ENCODE assay signal across 9 mouse cellular contexts in the genomic region with DNA sequence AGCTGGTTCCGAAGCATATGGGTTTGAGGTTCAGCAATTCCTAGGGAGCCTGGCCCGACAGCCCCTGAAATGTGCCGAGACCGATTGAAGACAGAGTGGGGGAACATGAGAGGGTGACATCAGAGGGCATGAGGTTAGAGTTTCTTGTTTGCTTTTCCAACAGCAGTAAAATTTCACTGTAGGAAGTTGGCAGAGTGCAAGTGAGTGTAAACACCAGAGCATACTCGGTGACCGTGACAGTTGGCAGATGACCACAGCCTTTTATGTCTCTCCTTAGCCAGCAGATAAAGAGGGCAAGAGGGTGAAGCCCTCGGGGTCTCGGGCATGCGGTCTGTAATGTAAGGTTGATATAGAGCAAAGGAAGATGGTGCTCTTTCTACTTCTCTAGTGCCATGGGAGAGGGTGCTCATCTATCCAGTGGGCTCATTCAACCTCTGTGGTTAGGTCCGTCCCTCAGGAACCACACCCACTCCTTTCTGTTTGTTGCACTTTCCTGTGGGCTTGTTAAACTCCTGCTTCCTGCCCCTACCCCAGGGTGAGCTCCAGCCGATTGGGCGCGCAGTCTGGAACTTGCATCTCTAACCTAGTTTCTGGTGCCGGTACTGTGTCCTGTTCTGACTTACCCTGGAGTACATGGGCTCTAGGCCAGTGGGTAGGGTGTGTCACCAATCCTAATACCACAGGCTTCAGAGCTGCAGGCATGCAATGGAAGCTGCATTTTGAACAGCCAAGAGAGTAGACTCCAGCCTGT. TPM values are rescaled to one million over a fixed set of nuclear protein-coding genes. Genes with fewer than 3 reads are reported as not detected.
DNase-seq lines count a peak whose midpoint lies in the region; ATAC-seq and TF ChIP-seq lines count a peak whose summit lies in the region.
"Had no signal": no experiment of that assay in that cellular context is flagged by ENCODE, and none has a peak within 500 bp of the region (broad histone marks: within the 10 kb centered on the region; RNA-seq: fewer than 3 reads in every experiment).

No protein-coding gene starts in this region.

- no peak for TF ChIP-seq CTCF in liver, adult 2 months (IDR thresholded peaks at IDR 0.05; ENCODE audit: low read depth, low read length)

- 0 out of 2 replicates have a peak, but pooled peaks have one; percentile 11 for ATAC-seq in liver, embryonic 11.5 days (replicated peaks; ENCODE audit: low FRiP score)
- ATAC-seq in forebrain, embryonic 14.5 days, result no peak
- no peak for ATAC-seq in hindbrain, embryonic 11.5 days (ENCODE audit: low FRiP score)

- no peaks in the 10 kb centered on the region for H3K9me3 ChIP-seq in heart, embryonic 10.5 days
- H3K9me3 ChIP-seq in liver, embryonic 11.5 days (ENCODE audit: control insufficient read depth, low read length), result no peaks in the 10 kb centered on the region
- no peaks in the 10 kb centered on the region for H3K9me3 ChIP-seq in forebrain, embryonic 14.5 days (replicated peaks; ENCODE audit: control insufficient read depth, low read length)
- no peaks in the 10 kb centered on the region for H3K9me3 ChIP-seq in hindbrain, embryonic 11.5 days (ENCODE audit: control insufficient read depth, low read length)

- DNase-seq in liver, adult 2 months (ENCODE audit: extremely low read depth, low read depth, low spot score), result peak; percentile 98
- no peak for DNase-seq in liver
- no peak for DNase-seq in heart, embryonic 10.5 days (ENCODE audit: low spot score)
- DNase-seq in liver, embryonic 11.5 days (ENCODE audit: low spot score), result no peak
- no peak for DNase-seq in left cerebral cortex, adult 18-20 months (ENCODE audit: low spot score in 2 of 2)
- DNase-seq in forebrain, embryonic 14.5 days (ENCODE audit: low spot score), result no peak
- DNase-seq in hindbrain, embryonic 11.5 days (ENCODE audit: low spot score), result no peak
- DNase-seq: cerebellum, postnatal 25 days had no signal

- peak overlapping the region; percentile 9; the same call in 1 of the 2 replicates for H3K4me3 ChIP-seq in liver, adult 2 months (ENCODE audit: insufficient read depth, low read depth, low read length)
- no peak overlapping the region for H3K4me3 ChIP-seq in heart, embryonic 10.5 days
- no peak overlapping the region for H3K4me3 ChIP-seq in liver, embryonic 11.5 days (ENCODE audit: low read depth, low read length)
- H3K4me3 ChIP-seq in myocyte, result no peak overlapping the region
- no peak overlapping the region for H3K4me3 ChIP-seq in forebrain, embryonic 14.5 days (ENCODE audit: low read depth, low read length)
- H3K4me3 ChIP-seq in hindbrain, embryonic 11.5 days (ENCODE audit: low read depth, low read length), result no peak overlapping the region

- peak overlapping the region; percentile 24 for H3K9ac ChIP-seq in liver, adult 2 months (ENCODE audit: low read depth, low read length)
- H3K9ac ChIP-seq in liver, embryonic 11.5 days (ENCODE audit: low read depth, low read length), result no peak overlapping the region
- no peak overlapping the region for H3K9ac ChIP-seq in forebrain, embryonic 14.5 days (ENCODE audit: low read length)
- H3K9ac ChIP-seq in hindbrain, embryonic 11.5 days (ENCODE audit: low read depth, low read length), result no peak overlapping the region

- H3K4me2 ChIP-seq in liver, embryonic 11.5 days, result no peak overlapping the region
- peak overlapping the region; percentile 76 for H3K4me2 ChIP-seq in myocyte (ENCODE audit: low read depth)
- H3K4me2 ChIP-seq in forebrain, embryonic 14.5 days (ENCODE audit: low read length), result no peak overlapping the region
- H3K4me2 ChIP-seq in hindbrain, embryonic 11.5 days (replicated peaks; ENCODE audit: low read depth, low read length), result no peak overlapping the region

- H3K4me1 ChIP-seq in liver, adult 2 months (ENCODE audit: control insufficient read depth, insufficient read depth, low read length), result peaks cover 14% of the 10 kb centered on the region
- H3K4me1 ChIP-seq in heart, embryonic 10.5 days, result peaks cover 67% of the 10 kb centered on the region
- peaks cover 51% of the 10 kb centered on the region for H3K4me1 ChIP-seq in liver, embryonic 11.5 days (replicated peaks; ENCODE audit: control insufficient read depth, insufficient read depth, low read length)
- peaks cover 9% of the 10 kb centered on the region for H3K4me1 ChIP-seq in forebrain, embryonic 14.5 days (ENCODE audit: control insufficient read depth, insufficient read depth, low read length)
- no peaks in the 10 kb centered on the region for H3K4me1 ChIP-seq in hindbrain, embryonic 11.5 days (replicated peaks; ENCODE audit: control insufficient read depth, insufficient read depth, low read length)

- H3K27ac ChIP-seq in liver, adult 2 months (replicated peaks; ENCODE audit: insufficient read depth, low read depth, low read length), result peak overlapping the region; percentile 28; the same call in 1 of the 2 replicates
- peak overlapping the region; percentile 43; the same call in 1 of the 2 replicates for H3K27ac ChIP-seq in heart, embryonic 10.5 days
- H3K27ac ChIP-seq in liver, embryonic 11.5 days (ENCODE audit: low read depth, low read length), result peak overlapping the region; percentile 35
- no peak overlapping the region for H3K27ac ChIP-seq in forebrain, embryonic 14.5 days (ENCODE audit: low read depth, low read length)
- H3K27ac ChIP-seq in hindbrain, embryonic 11.5 days (ENCODE audit: low read depth, low read length), result no peak overlapping the region

- H3K27me3 ChIP-seq in liver, adult 2 months (ENCODE audit: control insufficient read depth, insufficient read depth, low read length), result no peaks in the 10 kb centered on the region
- H3K27me3 ChIP-seq in heart, embryonic 10.5 days (ENCODE audit: insufficient read depth, poor library complexity, severe bottlenecking), result 0 out of 2 replicates have a peak, but pooled peaks cover 4% of the 10 kb centered on the region
- no peaks in the 10 kb centered on the region for H3K27me3 ChIP-seq in liver, embryonic 11.5 days (replicated peaks; ENCODE audit: control insufficient read depth, insufficient read depth, low read length)
- H3K27me3 ChIP-seq in myocyte (ENCODE audit: control insufficient read depth, insufficient read depth, insufficient read length), result no peaks in the 10 kb centered on the region
- no peaks in the 10 kb centered on the region for H3K27me3 ChIP-seq in forebrain, embryonic 14.5 days (replicated peaks; ENCODE audit: control insufficient read depth, insufficient read depth, low read length)
- no peaks in the 10 kb centered on the region for H3K27me3 ChIP-seq in hindbrain, embryonic 11.5 days (ENCODE audit: control insufficient read depth, insufficient read depth, low read length)

- TF ChIP-seq POLR2A in liver, adult 2 months (IDR thresholded peaks at IDR 0.05; ENCODE audit: extremely low read depth, insufficient read depth, low read length), result no peak
- TF ChIP-seq POLR2A in myocyte (IDR thresholded peaks at IDR 0.05; ENCODE audit: insufficient read length, low read depth), result no peak

- no peak overlapping the region for H3ac ChIP-seq in myocyte (ENCODE audit: control insufficient read depth, insufficient read length)

- WGBS in liver, adult 2 months, result 8% methylated on average over 14 of the region's 14 CpGs
- 47% methylated on average over 14 of the region's 14 CpGs for WGBS in heart, embryonic 10.5 days
- 46% methylated on average over 14 of the region's 14 CpGs for WGBS in liver, embryonic 11.5 days
- 91% methylated on average over 14 of the region's 14 CpGs for WGBS in forebrain, embryonic 14.5 days
- WGBS in hindbrain, embryonic 11.5 days, result 80% methylated on average over 14 of the region's 14 CpGs

- H3K79me2 ChIP-seq in liver, adult 2 months (ENCODE audit: control insufficient read depth, insufficient read depth, low read length), result no peaks in the 10 kb centered on the region
- no peaks in the 10 kb centered on the region for H3K79me2 ChIP-seq in myocyte (ENCODE audit: control insufficient read depth, insufficient read depth)

- no peaks in the 10 kb centered on the region for H3K36me3 ChIP-seq in liver, adult 2 months (ENCODE audit: control insufficient read depth, insufficient read depth, low read length)
- H3K36me3 ChIP-seq in heart, embryonic 10.5 days, result no peaks in the 10 kb centered on the region
- H3K36me3 ChIP-seq in liver, embryonic 11.5 days (ENCODE audit: control insufficient read depth, insufficient read depth, low read length), result no peaks in the 10 kb centered on the region
- H3K36me3 ChIP-seq in myocyte (ENCODE audit: control insufficient read depth, insufficient read depth), result no peaks in the 10 kb centered on the region
- H3K36me3 ChIP-seq in forebrain, embryonic 14.5 days (ENCODE audit: control insufficient read depth, insufficient read depth, low read length), result no peaks in the 10 kb centered on the region
- H3K36me3 ChIP-seq in hindbrain, embryonic 11.5 days (ENCODE audit: control insufficient read depth, insufficient read depth, low read length), result no peaks in the 10 kb centered on the region

TF ChIP-seq in myocyte, 11 proteins besides CTCF, POLR2A, EP300 and RAD21:
- peak in 1 of 3 experiments; percentile 19 for TF ChIP-seq MYOD1 (IDR thresholded peaks at IDR 0.05; ENCODE audit: control insufficient read depth in 1 of 3, insufficient read length in 2 of 3, low read depth in 2 of 3)
- no peak for TF ChIP-seq SRF (IDR thresholded peaks at IDR 0.05; ENCODE audit: control insufficient read depth, insufficient read length, low read depth)
- no peak for TF ChIP-seq CEBPB (IDR thresholded peaks at IDR 0.05; ENCODE audit: insufficient read depth, poor library complexity, severe bottlenecking)
- peak in 1 of 3 experiments; percentile 9 for TF ChIP-seq MYOG (IDR thresholded peaks at IDR 0.05; ENCODE audit: control insufficient read depth in 1 of 3, insufficient read depth in 1 of 3, insufficient read length in 2 of 3, low read depth in 2 of 3)

RNA-seq across cellular contexts. Expression of gene Galnt10, which starts 43.1 kb away (rescaled TPM):
- 2.5 and 3.9 TPM in 2 replicates for total RNA-seq in liver, adult 2 months (2014; rRNA removed)
- 3.2 and 3.9 TPM in 2 replicates for polyA plus RNA-seq in liver, adult 2 months (2012; rRNA removed)
- 16.6 and 20.7 TPM in 2 replicates for polyA plus RNA-seq in heart, embryonic 10.5 days (2016; fragmentation: Nextera tagmentation; extraction: Ambion mirVana)
- polyA plus RNA-seq in liver, embryonic 11.5 days (2014; fragmentation: Nextera tagmentation; extraction: Ambion mirVana), result 17.5 and 19.8 TPM in 2 replicates
- 27.2 TPM for polyA plus RNA-seq in myocyte (2012; fragmentation: generic; extraction: Trizol)
- total RNA-seq in left cerebral cortex, adult 18-20 months (2021), result 1 to 10 TPM; 6.4 to 6.6 TPM
- 6.1 and 7.1 TPM in 2 replicates for polyA plus RNA-seq in forebrain, embryonic 14.5 days (2014; fragmentation: Nextera tagmentation; extraction: Ambion mirVana)
- polyA plus RNA-seq in hindbrain, embryonic 11.5 days (2014; fragmentation: Nextera tagmentation; extraction: Ambion mirVana), result 9.7 and 12.0 TPM in 2 replicates

Comparison
In these comparisons a context has a peak if more than half of its experiments do, and no peak if none do; other contexts are left out.
1. H3K27ac ChIP-seq: peak in liver, adult 2 months (single experiment), heart, embryonic 10.5 days (single experiment) and liver, embryonic 11.5 days (single experiment); none in forebrain, embryonic 14.5 days (single experiment) and hindbrain, embryonic 11.5 days (single experiment).